Mouse (Mus musculus) megakaryocyte, embryonic 14.5 days (primary cell): Measurements from ENCODE around the gene Kdelc1.

Experiments
- FLI1 ChIP-seq: IDR thresholded peaks from 2 replicates; pipeline ENCODE4 v1.6.1; 2012; ENCODE audit warnings: low read length, inconsistent platforms, mixed read lengths
- GATA1 ChIP-seq: IDR thresholded peaks from 3 replicates; pipeline ENCODE4 v1.6.1; 2012; ENCODE audit warnings: mixed read lengths, low read length, inconsistent platforms, borderline replicate concordance

DNA sequence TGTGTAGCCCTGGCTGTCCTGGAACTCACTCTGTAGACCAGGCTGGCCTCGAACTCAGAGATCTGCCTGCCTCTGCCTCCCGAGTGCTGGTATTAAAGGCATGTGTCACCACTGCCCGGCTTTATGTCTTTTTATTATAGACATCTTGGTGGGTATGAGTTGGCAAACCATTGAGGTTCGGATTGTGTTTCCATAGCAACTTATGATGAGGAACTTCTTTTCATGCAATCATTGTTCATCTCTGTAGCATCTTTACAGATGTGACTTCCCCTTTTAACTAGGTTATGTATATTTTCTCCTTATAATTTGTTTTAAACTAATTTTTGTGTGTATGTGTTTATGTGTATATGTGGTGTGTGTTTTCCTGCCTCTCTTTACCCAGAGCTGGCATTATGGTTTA lies 7.0 kb upstream of the Kdelc1 start:
- TF ChIP-seq GATA1: no peak
- TF ChIP-seq FLI1: no peak
